Mouse (Mus musculus) right cerebral cortex, adult 18-20 months (tissue): Measurements from ENCODE around the gene Ugt1a9.
"Not testable (repeated sequence)": the region's sequence is repeated elsewhere in the genome, so short reads cannot be mapped to it uniquely, and the experiment has no call there.

Experiments
- DNase-seq: peaks from one replicate; pipeline ENCODE4 v3.0.0; 2022; ENCODE audit warnings: mixed read lengths

Ugt1a9 gene

DNA sequence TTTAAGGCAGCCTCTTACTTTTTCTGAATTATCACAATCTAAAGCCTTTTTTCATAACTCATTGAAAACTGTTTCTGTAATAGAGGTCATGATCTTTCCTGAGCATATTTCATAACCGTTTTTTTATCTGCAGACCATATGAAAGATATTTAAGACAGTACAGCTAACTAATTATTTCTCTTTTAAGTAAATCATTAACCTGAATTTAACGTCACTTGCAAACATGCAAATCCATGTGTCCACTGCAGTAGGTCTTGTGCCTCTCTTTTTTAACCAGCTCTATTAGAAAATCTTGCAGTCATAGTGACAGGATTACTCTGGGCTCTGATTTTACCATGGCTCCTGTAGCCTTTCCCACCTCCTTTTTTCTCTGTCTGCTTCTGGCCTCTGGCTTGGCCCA lies at the start of gene Ugt1a9:
Ugt1a9 (plus strand) TSS at position 306 of the 400 bp plus-strand sequence.
- DNase-seq = no peak

DNA sequence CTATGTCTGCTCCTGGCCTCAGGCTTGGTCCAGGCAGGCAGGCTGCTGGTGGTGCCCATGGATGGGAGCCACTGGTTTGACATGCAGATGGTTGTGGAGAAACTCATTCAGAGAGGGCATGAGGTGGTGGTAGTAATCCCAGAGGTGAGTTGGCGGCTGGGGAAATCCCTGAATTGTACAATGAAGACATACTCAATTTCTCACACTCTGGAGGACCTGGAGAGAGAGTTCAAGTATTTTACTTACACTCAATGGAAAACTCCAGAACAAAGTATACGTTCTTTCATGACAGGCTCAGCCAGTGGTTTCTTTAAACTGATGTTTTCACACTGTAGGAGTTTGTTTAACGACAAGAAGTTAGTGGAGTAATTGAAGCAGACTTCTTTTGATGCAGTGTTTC lies 45.4 kb upstream of the Ugt1a9 start:
- not testable (repeated sequence) for DNase-seq

DNA sequence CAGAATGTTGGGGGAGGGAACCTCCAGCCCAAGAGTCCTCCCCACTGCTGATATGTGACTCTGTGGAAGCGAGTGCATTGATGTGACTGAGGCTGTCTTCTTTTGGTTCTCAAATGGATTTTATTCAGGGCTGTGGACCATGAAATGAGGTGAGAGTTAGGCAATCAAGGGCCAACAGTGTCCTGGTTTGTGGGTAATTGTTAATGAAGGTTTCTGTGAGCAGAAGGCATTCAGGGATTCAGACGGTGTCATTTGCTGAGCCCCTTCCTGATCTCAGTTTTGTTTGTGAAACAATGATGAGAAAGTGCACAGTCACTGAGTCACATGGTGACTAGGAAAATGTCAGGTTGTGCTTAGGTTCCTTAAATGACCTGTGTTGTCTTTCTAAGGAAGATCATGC lies 27.6 kb upstream of the Ugt1a9 start:
- DNase-seq = not testable (repeated sequence)

DNA sequence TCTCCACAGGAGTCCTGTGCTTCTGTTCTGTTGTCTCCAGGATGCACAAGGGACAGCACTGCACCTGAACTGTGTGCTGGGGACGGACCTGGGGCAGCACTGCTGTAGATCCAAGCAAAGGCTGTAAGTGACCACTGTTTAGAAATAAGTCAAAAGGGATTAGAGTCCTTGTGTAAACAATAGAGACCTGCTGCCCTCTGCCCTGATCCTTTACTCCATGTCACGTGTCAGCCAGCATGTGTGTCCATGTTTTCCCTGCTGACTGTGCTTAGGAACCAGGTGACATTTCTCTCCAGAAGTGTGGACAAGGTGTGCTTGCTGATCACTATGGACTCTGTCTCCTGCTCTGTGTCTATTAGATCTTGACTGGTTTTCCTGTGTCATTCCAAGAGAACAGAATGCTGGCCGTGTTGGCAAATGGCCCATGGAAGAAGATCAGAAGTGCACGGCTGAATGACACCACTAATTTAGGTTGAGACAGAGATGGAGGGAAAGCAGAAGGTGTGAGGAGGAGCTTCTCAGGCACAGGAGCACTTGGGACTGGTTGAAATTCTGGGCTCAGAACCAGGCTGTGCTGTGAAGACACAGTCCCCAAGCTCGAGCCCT lies 25.7 kb upstream of the Ugt1a9 start:
- DNase-seq = not testable (repeated sequence)

DNA sequence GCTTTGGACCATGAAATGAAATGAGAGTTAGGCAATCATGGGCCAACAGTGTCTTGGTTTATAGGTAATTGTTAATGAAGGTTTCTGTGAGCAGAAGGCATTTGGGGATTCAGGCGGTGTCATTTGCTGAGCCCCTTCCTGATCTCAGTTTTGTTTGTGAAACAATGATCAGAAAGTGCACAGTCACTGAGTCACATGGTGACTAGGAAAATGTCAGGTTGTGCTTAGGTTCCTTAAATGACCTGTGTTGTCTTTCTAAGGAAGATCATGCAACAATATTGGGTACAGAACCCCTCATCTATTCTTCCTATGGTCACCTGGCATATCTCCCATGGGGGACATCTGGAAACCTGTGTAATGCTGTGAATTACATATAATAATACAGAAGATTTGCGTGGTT lies 23.2 kb upstream of the Ugt1a9 start:
- DNase-seq = not testable (repeated sequence)

DNA sequence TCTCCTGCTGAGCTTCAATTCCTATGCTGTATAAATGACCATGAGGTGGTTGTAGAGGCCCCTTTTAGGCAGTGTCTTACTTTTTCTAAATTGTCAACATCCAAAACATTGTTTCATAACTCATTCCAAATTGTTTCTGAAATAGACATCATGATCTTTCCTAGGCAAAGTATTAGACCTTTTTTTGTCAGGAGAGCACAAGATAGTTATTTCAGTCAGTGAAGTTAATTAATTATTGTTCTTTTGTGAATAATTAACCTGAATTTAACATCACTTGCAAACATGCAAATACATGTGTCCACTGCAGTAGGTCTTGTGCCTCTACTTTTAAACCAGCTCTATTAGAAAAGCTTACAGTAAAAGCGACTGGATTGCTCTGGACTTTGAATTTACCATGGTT lies 15.5 kb upstream of the Ugt1a9 start, which contains the start of gene Ugt1a10:
Ugt1a10 (plus strand) TSS at position 301 of the 400 bp plus-strand sequence.
- no peak for DNase-seq

DNA sequence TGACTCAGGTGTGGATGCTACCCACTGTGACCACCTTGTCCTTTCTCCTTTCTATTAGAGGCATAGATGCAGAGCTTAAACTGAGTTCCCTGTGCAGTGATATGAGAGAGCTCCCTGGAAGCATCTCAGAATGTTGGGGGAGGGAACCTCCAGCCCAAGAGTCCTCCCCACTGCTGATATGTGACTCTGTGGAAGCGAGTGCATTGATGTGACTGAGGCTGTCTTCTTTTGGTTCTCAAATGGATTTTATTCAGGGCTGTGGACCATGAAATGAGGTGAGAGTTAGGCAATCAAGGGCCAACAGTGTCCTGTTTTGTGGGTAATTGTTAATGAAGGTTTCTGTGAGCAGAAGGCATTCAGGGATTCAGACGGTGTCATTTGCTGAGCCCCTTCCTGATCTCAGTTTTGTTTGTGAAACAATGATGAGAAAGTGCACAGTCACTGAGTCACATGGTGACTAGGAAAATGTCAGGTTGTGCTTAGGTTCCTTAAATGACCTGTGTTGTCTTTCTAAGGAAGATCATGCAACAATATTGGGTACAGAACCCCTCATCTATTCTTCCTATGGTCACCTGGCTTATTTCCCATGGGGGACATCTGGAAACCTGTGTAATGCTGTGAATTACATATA lies 4.0 kb upstream of the Ugt1a9 start:
- DNase-seq = not testable (repeated sequence)

DNA sequence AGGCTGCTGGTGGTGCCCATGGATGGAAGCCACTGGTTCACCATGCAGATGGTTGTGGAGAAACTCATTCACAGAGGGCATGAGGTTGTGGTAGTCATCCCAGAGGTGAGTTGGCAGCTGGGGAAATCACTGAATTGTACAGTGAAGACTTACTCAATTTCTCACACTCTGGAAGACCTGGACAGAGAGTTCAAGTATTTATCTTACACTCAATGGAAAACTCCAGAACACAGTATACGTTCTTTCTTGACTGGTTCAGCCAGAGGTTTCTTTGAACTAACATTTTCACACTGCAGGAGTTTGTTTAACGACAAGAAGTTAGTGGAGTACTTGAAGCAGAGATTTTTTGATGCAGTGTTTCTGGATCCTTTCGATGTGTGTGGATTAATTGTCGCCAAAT lies 302 bp downstream of the Ugt1a9 start:
- no peak for DNase-seq

DNA sequence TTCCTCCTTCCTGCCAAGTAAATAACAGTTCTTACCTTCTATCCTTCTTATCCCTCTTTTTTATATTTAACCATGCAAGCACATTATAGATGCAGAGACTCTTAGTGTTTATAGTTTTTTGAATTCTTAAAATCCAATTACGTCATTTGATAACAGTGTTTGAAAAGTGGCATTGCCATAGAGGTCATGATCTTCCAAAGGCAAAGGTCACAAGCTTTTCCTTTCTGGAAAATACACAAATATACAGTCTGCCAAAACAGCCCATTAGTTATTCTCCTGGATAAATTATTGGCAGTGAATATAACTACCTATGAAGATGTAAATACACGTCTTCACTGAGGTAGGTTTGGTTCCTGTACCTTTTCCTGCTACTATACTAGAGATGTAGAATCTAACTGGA lies 3.9 kb downstream of the Ugt1a9 start:
- no peak for DNase-seq

DNA sequence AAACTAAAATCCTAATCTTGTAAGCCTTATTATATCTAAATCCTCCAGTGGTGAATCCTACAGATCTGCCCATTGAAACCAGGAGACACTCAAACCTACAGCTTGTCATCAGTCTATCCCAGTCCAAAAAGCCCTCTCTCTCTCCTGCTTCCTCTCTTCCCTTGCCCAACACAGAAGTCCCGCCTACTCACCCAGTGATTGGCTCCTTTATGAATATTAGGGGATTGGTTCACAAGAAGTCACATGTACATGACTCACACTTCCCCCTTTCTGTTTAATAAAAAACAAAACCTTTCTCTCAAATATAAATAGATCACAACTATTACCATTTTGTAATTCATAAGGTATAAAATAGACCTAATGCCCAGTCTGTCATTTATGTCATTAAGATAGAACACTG lies 6.5 kb downstream of the Ugt1a9 start:
- DNase-seq = no peak

DNA sequence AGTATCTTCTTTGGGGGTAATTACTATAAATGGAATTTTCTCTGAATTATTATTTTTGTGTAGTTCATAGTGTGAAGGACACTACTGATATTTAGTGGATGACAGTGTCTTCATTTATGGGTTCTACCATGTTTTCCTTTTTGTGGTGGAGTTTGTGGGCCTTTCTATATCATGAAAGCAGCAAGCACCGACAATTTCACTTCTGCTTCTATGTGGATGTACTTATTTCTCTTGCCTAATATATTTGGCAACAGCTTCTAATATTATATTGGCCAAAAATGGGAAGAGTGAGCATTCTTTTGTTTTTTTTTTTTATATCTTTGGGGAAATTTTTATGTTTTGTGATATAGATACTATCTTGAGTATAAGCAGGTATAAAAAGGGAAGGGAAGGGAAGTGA lies 11.1 kb downstream of the Ugt1a9 start:
- no peak for DNase-seq

DNA sequence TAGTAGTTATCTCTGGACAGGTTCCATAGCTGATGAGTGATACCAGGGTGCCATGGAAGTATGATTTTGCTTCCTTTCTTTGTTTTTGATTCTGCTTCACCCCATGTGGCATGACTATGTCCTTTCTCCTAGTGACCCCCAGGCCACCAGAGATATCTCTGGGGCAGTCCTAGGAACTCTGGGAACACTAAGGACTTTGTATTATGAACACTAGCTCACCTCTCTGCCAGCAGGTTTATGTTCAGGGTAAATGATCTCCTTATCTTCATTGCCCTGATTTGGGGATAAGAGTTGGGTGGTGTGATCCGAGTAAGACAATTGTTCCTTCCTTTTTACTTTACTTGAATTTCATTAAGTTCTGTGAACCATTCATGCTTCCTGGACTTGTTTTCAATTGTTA lies 15.5 kb downstream of the Ugt1a9 start:
- no peak for DNase-seq

DNA sequence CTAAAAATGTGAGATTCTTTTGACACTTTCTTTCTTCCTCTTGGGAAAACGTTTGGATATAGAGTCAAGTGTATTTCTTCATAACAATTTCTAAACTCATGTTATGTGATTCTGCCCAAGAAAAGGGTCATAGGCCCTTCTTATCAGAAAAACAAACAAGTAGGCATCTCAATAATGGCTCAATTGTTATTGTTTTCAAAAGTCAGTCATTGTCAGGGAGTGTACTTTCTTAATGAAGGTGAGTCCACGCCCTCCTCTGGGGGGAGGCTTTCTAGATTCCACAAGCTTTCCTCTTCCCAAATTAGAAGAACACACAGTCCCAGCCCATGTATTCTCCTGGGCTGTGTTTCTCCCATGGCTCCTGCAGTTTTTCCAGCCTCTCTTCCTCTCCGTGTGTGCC lies 16.9 kb downstream of the Ugt1a9 start, which contains the start of gene Ugt1a8:
Ugt1a8 (plus strand) TSS at position 301 of the 400 bp plus-strand sequence.
- DNase-seq = no peak

DNA sequence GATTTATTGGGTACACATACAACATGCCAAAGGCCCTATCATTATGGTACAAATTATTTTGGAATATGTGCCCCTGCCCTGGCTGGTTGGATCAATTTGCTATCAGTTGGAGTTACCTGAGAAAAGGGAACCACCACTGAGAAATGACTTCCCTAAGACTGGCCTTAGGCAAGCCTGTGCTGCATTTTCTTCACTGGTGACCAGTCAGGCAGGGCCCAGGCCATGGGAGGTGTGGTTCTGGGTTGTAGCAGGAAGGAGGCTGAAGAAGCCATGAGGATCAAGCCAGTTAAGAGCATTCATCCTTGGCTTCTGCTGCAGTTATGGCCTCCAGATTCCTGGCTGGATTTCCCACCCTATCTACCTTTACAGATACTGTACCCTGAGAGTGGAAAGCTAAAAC lies 21.7 kb downstream of the Ugt1a9 start:
- DNase-seq = no peak

DNA sequence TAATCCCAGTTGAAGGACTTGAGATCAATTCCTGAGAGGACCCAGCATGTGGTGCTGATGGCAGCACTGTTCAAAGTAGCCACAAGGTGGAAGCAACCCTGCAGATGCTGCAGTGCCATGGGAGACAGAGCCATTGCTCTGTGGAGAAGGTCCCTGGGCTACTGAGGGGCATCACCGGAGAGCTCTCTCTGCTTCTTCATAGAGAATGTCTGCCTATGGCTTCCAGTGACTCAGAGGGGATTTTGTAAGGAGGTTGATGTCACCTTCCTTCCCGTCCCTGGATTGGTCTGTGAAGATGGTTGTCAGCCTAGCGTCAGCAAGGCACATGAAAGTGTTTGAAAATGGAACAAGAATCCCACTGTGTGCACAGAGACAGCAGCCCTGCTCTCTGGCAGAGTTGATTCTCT lies 23.7 kb downstream of the Ugt1a9 start:
- DNase-seq = not testable (repeated sequence)

DNA sequence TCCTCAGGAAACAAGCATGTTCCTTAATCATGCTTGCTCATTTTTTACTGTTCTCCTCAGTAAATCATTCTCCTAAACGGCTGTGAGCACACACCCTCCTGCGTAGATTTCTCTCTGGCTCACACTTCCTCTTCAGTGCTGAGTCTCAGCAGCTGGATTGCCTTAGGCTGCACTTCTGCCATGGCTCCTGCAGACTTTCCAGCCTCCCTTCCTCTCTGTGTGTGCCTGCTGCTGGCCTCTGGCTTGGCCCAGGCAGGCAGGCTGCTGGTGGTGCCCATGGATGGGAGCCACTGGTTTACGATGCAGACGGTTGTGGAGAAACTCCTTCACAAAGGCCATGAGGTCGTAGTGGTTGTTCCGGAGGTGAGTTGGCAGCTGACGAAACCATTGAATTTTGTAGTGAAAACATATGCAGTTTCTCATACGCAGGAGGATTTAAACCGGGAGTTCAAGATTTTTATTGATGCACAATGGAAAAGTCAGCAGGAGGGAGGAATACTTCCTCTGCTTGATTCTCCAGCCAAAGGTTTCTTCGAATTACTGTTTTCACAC lies 24.4 kb downstream of the Ugt1a9 start, which contains the start of gene Ugt1a7c:
Ugt1a7c (plus strand) TSS at position 122 of the 552 bp plus-strand sequence.
- no peak for DNase-seq

DNA sequence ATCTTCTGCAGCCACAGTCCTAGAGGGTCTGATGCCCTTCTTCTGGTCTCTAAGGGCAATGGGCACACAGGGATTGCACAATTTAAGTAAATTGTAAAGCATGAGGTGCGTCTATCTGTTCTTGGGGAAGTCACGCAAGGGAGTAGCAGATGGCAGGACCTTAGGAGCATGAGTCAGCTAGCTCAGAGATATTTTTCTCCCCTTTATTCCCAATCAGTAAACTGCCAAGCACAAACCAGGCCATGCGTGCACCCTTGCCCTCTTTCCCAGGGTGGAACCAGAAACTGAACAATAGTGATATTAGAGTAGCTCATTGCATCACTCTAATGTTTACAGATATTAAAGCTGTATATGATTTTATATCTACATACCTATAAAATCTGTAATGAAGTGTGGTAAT lies 27.9 kb downstream of the Ugt1a9 start:
- not testable (repeated sequence) for DNase-seq

DNA sequence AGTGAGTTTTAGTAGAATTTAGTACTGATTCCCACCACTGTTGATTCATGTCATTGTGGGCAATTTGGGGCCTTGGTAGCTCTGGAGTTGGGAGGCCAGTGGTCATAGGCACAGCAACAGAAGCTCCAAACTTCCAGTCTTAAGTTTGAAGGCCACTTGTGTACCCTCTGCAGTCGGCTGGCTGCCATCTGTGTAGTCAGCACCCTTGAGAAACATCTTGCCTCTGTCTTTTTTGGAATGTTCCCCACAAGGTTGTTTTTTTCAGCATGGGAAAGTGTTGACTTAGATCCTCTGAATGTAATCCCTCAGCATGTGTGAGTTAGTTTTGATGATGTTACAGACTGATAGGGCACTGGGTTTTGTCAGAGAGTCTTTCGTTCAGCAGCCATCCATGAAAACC lies 29.1 kb downstream of the Ugt1a9 start:
- not testable (repeated sequence) for DNase-seq

DNA sequence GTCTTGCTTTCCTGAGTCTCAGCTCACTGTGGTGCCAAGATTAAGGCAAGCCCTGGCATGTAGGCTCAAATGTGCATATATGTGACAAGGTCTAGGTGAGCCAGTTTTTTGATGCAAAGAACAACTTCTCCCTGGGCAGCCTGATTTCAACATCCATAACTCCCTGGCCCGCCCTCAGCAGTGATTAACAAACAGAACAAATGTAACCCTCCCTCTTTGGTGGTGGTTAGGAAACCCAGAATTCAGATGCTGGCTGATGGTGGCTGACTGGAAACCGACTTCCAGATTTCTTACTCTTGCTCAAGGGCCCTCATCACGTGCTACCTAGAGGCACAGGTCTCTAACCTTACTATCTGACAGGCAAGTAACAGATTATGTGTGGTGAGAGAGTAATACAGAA lies 32.4 kb downstream of the Ugt1a9 start, which contains the start of gene Ugt1a6b:
Ugt1a6b (plus strand) TSS at position 234 of the 400 bp plus-strand sequence.
- DNase-seq = not testable (repeated sequence)

DNA sequence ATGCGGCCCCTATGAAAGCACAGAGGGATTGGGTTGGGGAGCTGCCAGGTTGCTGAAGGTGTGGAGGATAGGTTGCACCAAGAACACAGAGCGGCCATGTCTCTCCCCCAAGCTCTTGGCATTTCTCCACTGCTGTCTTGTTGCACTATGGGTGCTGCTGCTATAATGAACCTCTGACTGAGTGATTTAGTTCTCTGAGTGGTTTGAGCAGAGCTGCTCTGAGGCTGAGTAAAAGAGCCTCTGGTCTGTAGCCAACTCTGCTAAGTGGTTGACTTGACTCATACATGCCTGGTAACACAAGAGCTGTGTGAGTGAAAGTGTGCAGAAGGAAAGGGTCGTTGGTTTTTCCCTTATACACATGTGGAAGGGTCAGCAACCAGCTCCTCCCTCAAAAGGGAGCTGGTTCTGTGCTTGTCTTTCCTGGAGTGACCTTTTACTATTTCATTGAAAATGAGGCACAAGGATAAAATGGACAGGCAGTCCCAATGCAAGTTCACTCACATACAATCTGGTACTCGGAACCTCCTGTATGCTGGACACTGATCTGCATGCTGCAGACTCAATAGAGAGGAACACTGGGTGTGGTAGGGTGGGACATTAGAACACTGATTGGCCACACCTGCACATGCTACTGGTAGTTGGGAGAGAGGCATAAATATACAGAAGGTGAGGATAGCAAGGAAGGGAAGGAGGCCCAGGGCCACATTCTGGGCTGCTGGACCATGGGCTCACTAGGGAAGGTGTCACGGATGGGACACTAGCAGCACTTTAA lies 33.3 kb downstream of the Ugt1a9 start:
- DNase-seq = not testable (repeated sequence)

DNA sequence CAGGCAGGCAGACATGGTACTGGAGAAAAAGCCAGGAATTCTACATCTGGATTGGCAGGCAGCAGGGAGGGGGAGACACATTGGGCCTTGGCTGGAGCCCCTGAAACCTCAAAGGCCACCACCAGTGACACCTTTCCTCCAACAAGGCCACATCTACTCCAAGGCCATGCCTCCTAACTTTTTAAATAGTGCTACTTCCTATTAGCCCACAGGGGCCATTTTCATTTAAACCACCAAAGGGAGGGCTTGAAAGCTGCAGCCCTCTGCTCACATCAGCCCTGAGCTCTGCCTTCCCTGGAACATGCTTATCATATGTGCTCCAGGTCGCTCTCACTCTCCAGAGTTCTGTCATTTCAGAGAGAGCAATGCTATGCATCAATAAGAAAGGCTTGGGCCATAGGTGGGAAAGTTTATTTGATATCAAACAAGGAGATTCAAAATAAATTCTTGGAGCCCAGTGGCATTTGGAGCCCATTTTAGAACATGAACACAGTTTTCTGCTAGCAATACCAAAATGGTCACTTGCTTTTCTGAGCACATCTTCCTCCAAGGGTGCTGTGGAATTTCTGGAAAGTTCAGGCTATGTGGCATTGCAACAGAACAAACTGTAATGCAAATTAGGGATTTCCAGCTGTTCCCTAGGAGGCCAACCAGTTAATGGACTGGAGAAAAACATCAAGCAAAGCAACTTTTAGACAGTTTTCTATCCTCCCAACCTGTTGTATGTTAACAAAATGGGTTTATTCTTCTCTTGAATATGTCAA lies 34.2 kb downstream of the Ugt1a9 start:
- DNase-seq = no peak

DNA sequence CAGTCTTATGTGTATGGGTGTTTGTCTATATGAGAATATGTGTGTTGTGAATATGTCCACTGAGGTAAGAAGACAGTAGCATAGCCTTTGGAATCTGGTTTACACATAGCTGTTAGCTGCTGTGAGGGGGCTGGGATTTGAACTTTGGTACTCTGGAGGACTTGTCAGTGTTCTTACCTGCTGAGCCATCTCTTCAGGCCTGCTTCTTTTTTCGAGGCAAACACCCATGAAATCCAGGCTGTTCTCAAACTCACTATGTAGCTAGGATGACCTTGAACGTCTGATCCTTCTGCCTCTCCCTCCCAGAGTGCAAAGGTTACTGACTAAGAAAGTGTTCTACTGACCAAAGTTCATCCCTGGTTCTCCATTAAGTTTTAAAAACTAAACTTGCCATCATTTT lies 35.1 kb downstream of the Ugt1a9 start:
- DNase-seq = no peak
